Mouse (Mus musculus): ENCODE data around the gene Skida1.

DNA sequence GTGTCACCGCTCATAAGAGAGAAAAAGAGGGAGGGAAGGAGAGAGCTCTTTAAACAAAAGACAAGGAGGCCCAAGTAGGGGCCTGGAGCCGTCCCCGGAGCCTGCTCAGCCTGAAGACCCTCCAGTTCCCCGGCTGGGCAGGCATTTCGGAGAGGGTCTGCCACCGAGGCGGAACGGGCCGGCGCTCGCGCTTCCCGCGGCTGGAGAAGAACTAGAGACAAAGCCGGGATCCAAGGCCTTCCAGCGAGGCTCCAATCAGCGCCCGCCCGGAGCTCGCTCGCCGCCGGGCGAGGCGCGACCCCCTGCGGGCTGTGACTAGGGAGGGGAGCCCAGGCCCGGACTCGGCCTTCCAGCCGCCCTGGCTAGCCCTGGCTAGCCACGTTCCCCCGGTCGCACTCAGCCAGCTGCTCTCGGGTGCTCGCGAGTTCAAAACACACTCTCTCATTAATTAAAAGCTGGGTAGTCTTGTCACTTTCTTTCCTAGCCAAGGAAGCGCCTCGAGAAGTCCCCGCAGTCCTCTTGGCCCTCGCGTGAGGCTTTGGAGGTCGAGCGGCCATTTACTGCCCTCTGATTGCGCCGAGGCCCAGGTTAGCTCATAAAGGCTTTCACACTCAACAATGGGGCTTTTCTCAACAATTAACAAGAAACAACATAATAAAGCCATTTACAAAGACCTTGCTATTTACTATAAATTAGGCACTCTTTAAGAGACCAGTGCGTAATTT, 9.1 kb downstream of the Skida1 start:
- no peak for TF ChIP-seq CTCF (IDR thresholded peaks at IDR 0.05; ENCODE audit: control insufficient read depth, insufficient read depth, insufficient read length)
- TF ChIP-seq MYOD1 (IDR thresholded peaks at IDR 0.05; ENCODE audit: control insufficient read depth, insufficient read length, low read depth) = no peak
- TF ChIP-seq MAX (IDR thresholded peaks at IDR 0.05) = no peak
- TF ChIP-seq MYOG (IDR thresholded peaks at IDR 0.05; ENCODE audit: control insufficient read depth, extremely low read depth, insufficient read length) = no peak

Data from C2C12 (cell line).